Mouse (Mus musculus): Measurements from ENCODE around the gene Rassf4. TPM values are rescaled to one million over a fixed set of nuclear protein-coding genes. Genes with fewer than 3 reads are reported as not detected.

Rassf4 gene
- polyA plus RNA-seq, 1 experiment from 2014 or later: 38.0 TPM

DNA sequence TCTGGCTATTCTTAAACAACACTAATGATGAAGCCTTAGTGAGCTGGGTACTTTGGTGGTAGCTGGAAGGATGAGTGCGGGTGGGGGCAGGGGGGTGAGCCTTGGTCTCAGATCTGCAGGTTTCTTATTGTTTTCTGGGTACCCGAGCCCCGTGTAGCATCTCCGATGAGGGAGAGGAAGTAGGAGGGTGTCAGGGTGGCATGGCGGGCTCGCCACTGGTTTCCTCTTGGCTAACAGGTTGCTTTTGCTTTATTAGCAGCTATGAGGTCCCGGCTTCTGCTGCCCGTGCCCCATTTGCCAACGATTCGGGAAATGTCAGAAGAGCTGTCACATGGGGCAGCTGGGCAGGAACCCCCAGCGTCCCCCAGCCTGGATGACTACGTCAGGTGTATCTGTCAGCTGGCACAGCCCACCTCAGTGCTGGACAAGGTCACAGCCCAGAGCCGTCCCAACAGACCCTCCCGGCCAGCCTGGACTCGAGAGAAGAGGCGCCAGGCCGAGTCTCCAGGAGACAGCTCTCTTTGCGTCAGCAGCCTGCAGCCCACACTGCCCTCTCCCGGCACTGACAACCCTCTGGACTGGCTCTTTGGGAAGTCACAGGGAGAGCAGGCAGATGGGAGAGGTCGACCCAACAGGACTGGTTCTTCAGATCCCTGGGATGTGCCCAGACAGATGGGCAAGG, 22.2 kb downstream of the Rassf4 start:
- 81% methylated on average over 20 of the region's 20 CpGs for WGBS
- DNase-seq (ENCODE audit: low spot score): no peak
- no peak for ATAC-seq (ENCODE audit: insufficient read depth, low FRiP score, low TSS enrichment)
- Histone ChIP-seq H3K36me3 (ENCODE audit: control insufficient read depth, insufficient read depth, low read length) (no peaks in the 10 kb centered on the region), H3K4me3 (ENCODE audit: low read depth, low read length) (no peak overlapping the region), H3K27me3 (ENCODE audit: control insufficient read depth, insufficient read depth, low read length) (no peaks in the 10 kb centered on the region), H3K4me2 (ENCODE audit: low read depth) (no peak overlapping the region), H3K9ac (ENCODE audit: low read length) (no peak overlapping the region), H3K27ac (ENCODE audit: low read depth, low read length) (no peak overlapping the region), H3K9me3 (ENCODE audit: control insufficient read depth, low read length) (no peaks in the 10 kb centered on the region), H3K4me1 (ENCODE audit: control insufficient read depth, insufficient read depth, low read length) (no peaks in the 10 kb centered on the region)

- no peak for ATAC-seq (ENCODE audit: insufficient read depth, low FRiP score, low TSS enrichment)
- peak; percentile 49 for DNase-seq (ENCODE audit: low spot score)
- Histone ChIP-seq H3K36me3 (ENCODE audit: control insufficient read depth, insufficient read depth, low read length) (no peaks in the 10 kb centered on the region), H3K4me1 (ENCODE audit: control insufficient read depth, insufficient read depth, low read length) (no peaks in the 10 kb centered on the region), H3K9ac (ENCODE audit: low read length) (no peak within 1 kb of the TSS), H3K4me3 (ENCODE audit: low read depth, low read length) (no peak within 1 kb of the TSS), H3K27ac (ENCODE audit: low read depth, low read length) (no peak within 1 kb of the TSS), H3K27me3 (ENCODE audit: control insufficient read depth, insufficient read depth, low read length) (no peaks in the 10 kb centered on the region), H3K9me3 (ENCODE audit: control insufficient read depth, low read length) (no peaks in the 10 kb centered on the region), H3K4me2 (ENCODE audit: low read depth) (no peak within 1 kb of the TSS)
- WGBS: 43% methylated on average over 6 of the region's 6 CpGs
Measured at GRCm38 (mm10) chr6:116650406-116650805, 23.3 kb downstream of the Rassf4 start, which contains the start of gene Depp1. Gene Depp1, plus strand, starts transcription at chr6:116650609.

DNA sequence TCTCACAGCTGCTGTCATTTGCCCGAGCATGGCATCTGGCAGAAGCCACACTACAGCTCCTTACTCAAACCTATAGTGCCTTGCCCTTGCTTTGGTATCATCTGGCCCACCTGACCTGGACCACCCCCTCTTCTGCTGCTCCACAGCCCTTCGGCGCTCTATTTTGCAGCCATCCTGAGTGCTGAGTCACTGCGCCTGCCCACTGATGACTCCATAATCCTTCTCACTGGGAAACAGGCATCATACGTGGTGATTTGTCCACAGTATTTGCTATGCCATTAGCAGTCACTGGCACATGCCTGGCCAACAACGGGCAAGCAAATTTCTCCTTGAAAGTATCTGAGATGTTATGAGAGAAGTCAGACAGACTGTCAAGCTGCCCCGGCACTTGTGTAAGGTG, 23.9 kb downstream of the Rassf4 start:
- Histone ChIP-seq H3K27ac (ENCODE audit: low read depth, low read length) (no peak overlapping the region), H3K4me1 (ENCODE audit: control insufficient read depth, insufficient read depth, low read length) (no peaks in the 10 kb centered on the region), H3K4me3 (ENCODE audit: low read depth, low read length) (no peak overlapping the region), H3K9ac (ENCODE audit: low read length) (no peak overlapping the region), H3K4me2 (ENCODE audit: low read depth) (no peak overlapping the region), H3K9me3 (ENCODE audit: control insufficient read depth, low read length) (no peaks in the 10 kb centered on the region), H3K27me3 (ENCODE audit: control insufficient read depth, insufficient read depth, low read length) (no peaks in the 10 kb centered on the region), H3K36me3 (ENCODE audit: control insufficient read depth, insufficient read depth, low read length) (no peaks in the 10 kb centered on the region)
- WGBS: 83% methylated on average over 7 of the region's 7 CpGs
- DNase-seq (ENCODE audit: low spot score) (no peak), ATAC-seq (ENCODE audit: insufficient read depth, low FRiP score, low TSS enrichment) (no peak)

GRCm38 (mm10) chr6:116647763-116648162, 26.0 kb downstream of the Rassf4 start:
- H3K9ac ChIP-seq (ENCODE audit: low read length): no peak overlapping the region
- no peak overlapping the region for H3K4me3 ChIP-seq (ENCODE audit: low read depth, low read length)
- ATAC-seq (ENCODE audit: insufficient read depth, low FRiP score, low TSS enrichment) (no peak), DNase-seq (ENCODE audit: low spot score) (no peak)
- H3K27ac ChIP-seq (ENCODE audit: low read depth, low read length): no peak overlapping the region
- H3K4me1 ChIP-seq (ENCODE audit: control insufficient read depth, insufficient read depth, low read length): no peaks in the 10 kb centered on the region
- H3K36me3 ChIP-seq (ENCODE audit: control insufficient read depth, insufficient read depth, low read length): no peaks in the 10 kb centered on the region
- no peaks in the 10 kb centered on the region for H3K27me3 ChIP-seq (ENCODE audit: control insufficient read depth, insufficient read depth, low read length)
- H3K9me3 ChIP-seq (ENCODE audit: control insufficient read depth, low read length): no peaks in the 10 kb centered on the region
- 78% methylated on average over 12 of the region's 12 CpGs for WGBS
- no peak overlapping the region for H3K4me2 ChIP-seq (ENCODE audit: low read depth)

- H3K4me3 ChIP-seq (ENCODE audit: low read depth, low read length): no peak overlapping the region
- no peak overlapping the region for H3K9ac ChIP-seq (ENCODE audit: low read length)
- no peak overlapping the region for H3K27ac ChIP-seq (ENCODE audit: low read depth, low read length)
- no peak overlapping the region for H3K4me2 ChIP-seq (ENCODE audit: low read depth)
- no peak for DNase-seq (ENCODE audit: low spot score)
- H3K27me3 ChIP-seq (ENCODE audit: control insufficient read depth, insufficient read depth, low read length): no peaks in the 10 kb centered on the region
- H3K9me3 ChIP-seq (ENCODE audit: control insufficient read depth, low read length): no peaks in the 10 kb centered on the region
- ATAC-seq (ENCODE audit: insufficient read depth, low FRiP score, low TSS enrichment): no peak
- H3K36me3 ChIP-seq (ENCODE audit: control insufficient read depth, insufficient read depth, low read length): no peaks in the 10 kb centered on the region
- WGBS: 70% methylated on average over 3 of the region's 3 CpGs
- H3K4me1 ChIP-seq (ENCODE audit: control insufficient read depth, insufficient read depth, low read length): no peaks in the 10 kb centered on the region
Measured at GRCm38 (mm10) chr6:116644335-116644734, 29.4 kb downstream of the Rassf4 start.

GRCm38 (mm10) chr6:116643881-116644280, 29.9 kb downstream of the Rassf4 start:
- no peak overlapping the region for H3K27ac ChIP-seq (ENCODE audit: low read depth, low read length)
- 70% methylated on average over 4 of the region's 4 CpGs for WGBS
- no peak overlapping the region for H3K9ac ChIP-seq (ENCODE audit: low read length)
- ATAC-seq (ENCODE audit: insufficient read depth, low FRiP score, low TSS enrichment): no peak
- H3K4me3 ChIP-seq (ENCODE audit: low read depth, low read length): no peak overlapping the region
- no peak for DNase-seq (ENCODE audit: low spot score)
- no peak overlapping the region for H3K4me2 ChIP-seq (ENCODE audit: low read depth)
- H3K36me3 ChIP-seq (ENCODE audit: control insufficient read depth, insufficient read depth, low read length): no peaks in the 10 kb centered on the region
- H3K4me1 ChIP-seq (ENCODE audit: control insufficient read depth, insufficient read depth, low read length): no peaks in the 10 kb centered on the region
- H3K27me3 ChIP-seq (ENCODE audit: control insufficient read depth, insufficient read depth, low read length): no peaks in the 10 kb centered on the region
- no peaks in the 10 kb centered on the region for H3K9me3 ChIP-seq (ENCODE audit: control insufficient read depth, low read length)

DNA sequence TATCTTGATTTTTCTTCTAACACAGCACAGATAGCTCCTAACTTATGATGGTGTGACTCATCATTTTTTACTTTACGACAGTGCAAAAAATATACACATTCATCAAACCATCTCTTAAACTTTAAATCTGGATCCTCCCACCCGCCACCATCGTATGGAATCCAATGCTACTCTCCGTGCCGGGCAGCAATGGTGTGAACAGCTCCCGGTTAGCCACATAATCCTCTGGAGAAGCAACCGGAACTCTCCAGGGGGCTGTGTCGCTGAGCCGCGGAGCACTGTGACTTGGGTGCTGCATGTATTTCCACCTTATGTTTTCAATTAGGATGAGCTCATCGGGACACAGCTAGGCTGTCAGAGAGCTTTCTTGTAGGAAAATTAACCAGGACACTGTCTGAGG, 30.8 kb downstream of the Rassf4 start:
- ATAC-seq (ENCODE audit: insufficient read depth, low FRiP score, low TSS enrichment) (no peak), DNase-seq (ENCODE audit: low spot score) (no peak)
- Histone ChIP-seq H3K4me3 (ENCODE audit: low read depth, low read length) (no peak overlapping the region), H3K27ac (ENCODE audit: low read depth, low read length) (no peak overlapping the region), H3K9me3 (ENCODE audit: control insufficient read depth, low read length) (no peaks in the 10 kb centered on the region), H3K36me3 (ENCODE audit: control insufficient read depth, insufficient read depth, low read length) (no peaks in the 10 kb centered on the region), H3K9ac (ENCODE audit: low read length) (no peak overlapping the region), H3K27me3 (ENCODE audit: control insufficient read depth, insufficient read depth, low read length) (no peaks in the 10 kb centered on the region), H3K4me2 (ENCODE audit: low read depth) (no peak overlapping the region), H3K4me1 (ENCODE audit: control insufficient read depth, insufficient read depth, low read length) (no peaks in the 10 kb centered on the region)
- 85% methylated on average over 11 of the region's 11 CpGs for WGBS

DNA sequence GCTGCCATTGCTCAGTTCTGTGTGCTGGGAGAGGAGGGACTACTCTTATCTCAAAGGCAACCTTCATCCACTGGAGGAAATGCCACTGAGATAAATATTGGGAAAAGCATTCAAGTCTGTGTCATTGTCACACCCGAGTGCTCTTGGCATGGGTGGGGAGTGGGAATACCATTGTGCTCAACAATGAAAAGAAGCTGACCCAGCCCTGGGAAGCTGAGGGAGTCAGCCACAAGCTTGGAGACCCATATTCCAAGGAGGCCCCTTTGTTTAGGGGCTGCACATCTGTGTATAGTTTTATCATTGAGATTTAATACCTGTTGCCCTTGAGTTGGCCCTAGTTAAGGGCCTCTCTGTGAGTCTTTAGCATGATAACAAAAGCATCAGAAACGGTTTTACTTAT, 34.1 kb downstream of the Rassf4 start:
- ATAC-seq (ENCODE audit: insufficient read depth, low FRiP score, low TSS enrichment) (no peak), DNase-seq (ENCODE audit: low spot score) (no peak)
- H3K9me3 ChIP-seq (ENCODE audit: control insufficient read depth, low read length): no peaks in the 10 kb centered on the region
- H3K9ac ChIP-seq (ENCODE audit: low read length): no peak overlapping the region
- H3K4me3 ChIP-seq (ENCODE audit: low read depth, low read length): no peak overlapping the region
- H3K27ac ChIP-seq (ENCODE audit: low read depth, low read length): no peak overlapping the region
- H3K27me3 ChIP-seq (ENCODE audit: control insufficient read depth, insufficient read depth, low read length): no peaks in the 10 kb centered on the region
- no peaks in the 10 kb centered on the region for H3K36me3 ChIP-seq (ENCODE audit: control insufficient read depth, insufficient read depth, low read length)
- no peaks in the 10 kb centered on the region for H3K4me1 ChIP-seq (ENCODE audit: control insufficient read depth, insufficient read depth, low read length)
- no peak overlapping the region for H3K4me2 ChIP-seq (ENCODE audit: low read depth)
- WGBS: 74% methylated on average over 2 of the region's 2 CpGs

DNA sequence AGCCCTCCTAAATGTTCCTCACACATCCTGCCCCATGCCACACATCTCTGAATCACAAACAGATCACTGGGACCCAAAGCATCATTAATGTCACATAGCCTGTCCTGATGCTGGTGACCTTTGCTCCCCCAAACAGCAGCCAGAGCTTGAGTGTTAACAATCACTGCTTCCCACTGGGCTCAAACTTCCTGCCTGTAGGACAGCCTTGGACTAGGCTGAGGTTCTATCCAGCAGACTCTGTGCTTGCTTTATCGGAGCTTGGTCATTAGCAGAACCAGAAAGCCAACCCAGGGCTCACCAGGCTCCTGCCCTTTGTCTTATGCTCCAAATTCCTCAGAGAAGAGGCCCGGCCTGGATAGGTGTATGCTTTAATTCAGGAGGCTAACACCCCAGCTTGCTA, 34.9 kb downstream of the Rassf4 start:
- 79% methylated on average over 2 of the region's 2 CpGs for WGBS
- Histone ChIP-seq H3K36me3 (ENCODE audit: control insufficient read depth, insufficient read depth, low read length) (no peaks in the 10 kb centered on the region), H3K4me3 (ENCODE audit: low read depth, low read length) (no peak overlapping the region), H3K27ac (ENCODE audit: low read depth, low read length) (no peak overlapping the region), H3K9me3 (ENCODE audit: control insufficient read depth, low read length) (no peaks in the 10 kb centered on the region), H3K9ac (ENCODE audit: low read length) (no peak overlapping the region), H3K27me3 (ENCODE audit: control insufficient read depth, insufficient read depth, low read length) (no peaks in the 10 kb centered on the region), H3K4me2 (ENCODE audit: low read depth) (no peak overlapping the region), H3K4me1 (ENCODE audit: control insufficient read depth, insufficient read depth, low read length) (no peaks in the 10 kb centered on the region)
- DNase-seq (ENCODE audit: low spot score) (no peak), ATAC-seq (ENCODE audit: insufficient read depth, low FRiP score, low TSS enrichment) (no peak)

Data from neural tube, embryonic 11.5 days (tissue).